Mouse (Mus musculus) gonadal fat pad, adult 2 months (tissue): ENCODE data around the gene Sgip1. TPM values are rescaled to one million over a fixed set of nuclear protein-coding genes. Genes with fewer than 3 reads are reported as not detected.

Experiments used
- DNase-seq: peaks from one replicate; pipeline ENCODE4 v3.0.0-alpha.2; 2012; ENCODE audit warnings: low read depth
- polyA plus RNA-seq: library from polyadenylated mRNA; depleted of rRNA; stranded (reverse); fragments of >200 nt; gene quantifications from 2 replicates; pipeline ENCODE4 v1.2.3, GENCODE M21; 2012

The Sgip1 gene
- polyA plus RNA-seq, 1 experiment, result 0.82 TPM

- DNase-seq, result no peak
Observed at GRCm38 (mm10) chr4:102774549-102774948, 33.5 kb downstream of the Sgip1 start.

GRCm38 (mm10) chr4:102775596-102776270, 34.6 kb downstream of the Sgip1 start:
- no peak for DNase-seq

GRCm38 (mm10) chr4:102779902-102780301, 38.8 kb downstream of the Sgip1 start:
- DNase-seq, result no peak

GRCm38 (mm10) chr4:102783063-102783748, 42.1 kb downstream of the Sgip1 start:
- DNase-seq, result no peak

- DNase-seq, result no peak
Observed at GRCm38 (mm10) chr4:102785158-102785557, 44.1 kb downstream of the Sgip1 start.

- DNase-seq, result no peak
Observed at GRCm38 (mm10) chr4:102792100-102792790, 51.1 kb downstream of the Sgip1 start.

GRCm38 (mm10) chr4:102801471-102801870, 60.4 kb downstream of the Sgip1 start:
- DNase-seq, result no peak

- no peak for DNase-seq
Observed at GRCm38 (mm10) chr4:102801936-102802335, 60.8 kb downstream of the Sgip1 start.

- DNase-seq, result no peak
Observed at GRCm38 (mm10) chr4:102804611-102805010, 63.5 kb downstream of the Sgip1 start.

GRCm38 (mm10) chr4:102806987-102807386, 65.9 kb downstream of the Sgip1 start:
- no peak for DNase-seq

GRCm38 (mm10) chr4:102808258-102808657, 67.2 kb downstream of the Sgip1 start:
- DNase-seq, result no peak

GRCm38 (mm10) chr4:102809296-102809695, 68.2 kb downstream of the Sgip1 start:
- no peak for DNase-seq

- no peak for DNase-seq
Observed at GRCm38 (mm10) chr4:102810277-102810676, 69.2 kb downstream of the Sgip1 start.

GRCm38 (mm10) chr4:102811007-102811805, 70.1 kb downstream of the Sgip1 start:
- DNase-seq, result no peak

GRCm38 (mm10) chr4:102813346-102813745, 72.2 kb downstream of the Sgip1 start:
- DNase-seq, result no peak

- DNase-seq, result no peak
Observed at GRCm38 (mm10) chr4:102821786-102822185, 80.7 kb downstream of the Sgip1 start.

GRCm38 (mm10) chr4:102824494-102824893, 83.4 kb downstream of the Sgip1 start:
- no peak for DNase-seq

- DNase-seq, result no peak
Observed at GRCm38 (mm10) chr4:102826159-102826558, 85.1 kb downstream of the Sgip1 start.

GRCm38 (mm10) chr4:102828518-102828917, 87.4 kb downstream of the Sgip1 start:
- DNase-seq, result no peak

GRCm38 (mm10) chr4:102833191-102833590, 92.1 kb downstream of the Sgip1 start:
- no peak for DNase-seq

- no peak for DNase-seq
Observed at GRCm38 (mm10) chr4:102833726-102834125, 92.6 kb downstream of the Sgip1 start.

GRCm38 (mm10) chr4:102834710-102835109, 93.6 kb downstream of the Sgip1 start:
- DNase-seq, result no peak
